23 mouse cellular contexts compared by ENCODE assay signal in genomic region chr4:103208553-103208952, GRCm38 (mm10).
"Had no signal": no experiment of that assay in that cellular context is flagged by ENCODE, and none has a peak within 500 bp of the region (broad histone marks: within the 10 kb centered on the region; RNA-seq: fewer than 3 reads in every experiment).

No protein-coding gene starts in this region.

- H3K4me2 ChIP-seq: heart, embryonic 12.5 days; hindbrain, embryonic 14.5 days; intestine, embryonic 15.5 days; limb, embryonic 13.5 days; liver, embryonic 11.5 days; liver, embryonic 13.5 days had no signal

- H3K4me1 ChIP-seq: heart, embryonic 10.5 days; intestine, embryonic 15.5 days had no signal

- H3K27ac ChIP-seq: gastrocnemius, adult 2 months; heart, embryonic 10.5 days; hindbrain, embryonic 14.5 days; intestine, embryonic 15.5 days; layer of hippocampus, adult 2 months; left cerebral cortex, adult 2 months; limb, embryonic 13.5 days; liver, embryonic 13.5 days had no signal

- H3K4me3 ChIP-seq: gastrocnemius, adult 2 months; heart, embryonic 10.5 days; heart, embryonic 12.5 days; intestine, embryonic 15.5 days; layer of hippocampus, adult 2 months; left cerebral cortex, adult 2 months; limb, embryonic 13.5 days; liver, embryonic 13.5 days had no signal

- H3K9me3 ChIP-seq: heart, embryonic 10.5 days; heart, embryonic 12.5 days; intestine, embryonic 15.5 days; limb, embryonic 13.5 days; liver, embryonic 13.5 days had no signal

- H3K9ac ChIP-seq: heart, embryonic 12.5 days; hindbrain, embryonic 14.5 days; intestine, embryonic 15.5 days; limb, embryonic 13.5 days; liver, embryonic 13.5 days had no signal

- DNase-seq: gastrocnemius, adult 2 months; gastrocnemius, postnatal 10 days; gastrocnemius, postnatal 25 days; heart, adult 18-20 months; heart, postnatal 10 days; kidney, adult 18-20 months; kidney, adult 8-10 months; kidney, postnatal 10 days; kidney, postnatal 25 days; kidney, postnatal 4 days; liver; liver, embryonic 13.5 days had no signal

- ATAC-seq: hindbrain, embryonic 16.5 days; inflammation-experienced regulatory T-cells, adult 6 months; intestine, embryonic 15.5 days; intestine, postnatal 0 days had no signal

- H3K27me3 ChIP-seq: heart, embryonic 12.5 days; intestine, embryonic 15.5 days; limb, embryonic 13.5 days; liver, embryonic 13.5 days had no signal
